Mouse (Mus musculus) lung, postnatal 0 days (tissue): Measurements from ENCODE around the gene Cfap65. TPM values are rescaled to one million over a fixed set of nuclear protein-coding genes. Genes with fewer than 3 reads are reported as not detected.

Experiments used
- ATAC-seq: fragments of 200-750 bp; cut with Nextera tagmentation; 2 replicates; pipeline ENCODE4 v1.8.0; 2017; ENCODE audit warnings: moderate library complexity
- DNase-seq: peaks from one replicate; pipeline ENCODE4 v3.0.0-alpha.2; 2016; ENCODE audit warnings: low spot score
- H3K27ac ChIP-seq: fragments of 300-500 bp; sonication (generic); 2 replicates; pipeline ENCODE4 v1.5.1; 2014; ENCODE audit warnings: antibody characterized with exemption, mild to moderate bottlenecking, low read length, mixed read lengths
- H3K27me3 ChIP-seq: fragments of 300-500 bp; sonication (generic); replicated peaks from 2 replicates; pipeline ENCODE4 v1.6.1; 2014; ENCODE audit warnings: low read length, mixed read lengths; ENCODE audit not compliant: insufficient read depth
- H3K36me3 ChIP-seq: fragments of 300-500 bp; sonication (generic); 2 replicates; pipeline ENCODE4 v1.6.1; 2014; ENCODE audit warnings: low read length, mixed read lengths; ENCODE audit not compliant: insufficient read depth
- H3K4me1 ChIP-seq: fragments of 300-500 bp; sonication (generic); 2 replicates; pipeline ENCODE4 v1.6.1; 2014; ENCODE audit warnings: antibody characterized with exemption, low read depth, low read length, mixed read lengths; ENCODE audit not compliant: insufficient read depth
- H3K4me2 ChIP-seq: fragments of 300-500 bp; sonication (generic); replicated peaks from 2 replicates; pipeline ENCODE4 v1.6.1; 2014; ENCODE audit warnings: low read depth, mild to moderate bottlenecking, low read length, moderate library complexity, mixed read lengths
- H3K4me3 ChIP-seq: fragments of 300-500 bp; sonication (generic); 2 replicates; pipeline ENCODE4 v1.5.1; 2014; ENCODE audit warnings: low read depth, low read length
- H3K9ac ChIP-seq: fragments of 300-500 bp; sonication (generic); replicated peaks from 2 replicates; pipeline ENCODE4 v1.6.1; 2014; ENCODE audit warnings: low read depth, mild to moderate bottlenecking
- H3K9me3 ChIP-seq: fragments of 300-500 bp; sonication (generic); 2 replicates; pipeline ENCODE4 v1.6.1; 2016; ENCODE audit warnings: low read length, mixed read lengths
- CTCF ChIP-seq: IDR thresholded peaks from 2 replicates; pipeline ENCODE4 v1.5.1; 2016; ENCODE audit warnings: antibody characterized with exemption, mild to moderate bottlenecking
- EP300 ChIP-seq: IDR thresholded peaks from 2 replicates; pipeline ENCODE4 v1.6.1; 2016; ENCODE audit warnings: antibody characterized with exemption, mild to moderate bottlenecking, control low read depth
- WGBS: fragments of 180-500 bp; shearing (Covaris S2); extraction: QIAGEN DNeasy Blood & Tissue Kit; methylation state at CpG from one replicate; pipeline ENCODE4 v1.1.7; 2014; 5-methylcytosine and 5-hydroxymethylcytosine counted together
- polyA plus RNA-seq: library from polyadenylated mRNA; unstranded; fragments of >200 nt; fragmentation: Nextera tagmentation; extraction: Ambion mirVana; gene quantifications from 2 replicates; pipeline ENCODE4 v1.2.1, GENCODE M21; 2015

Cfap65 gene
- polyA plus RNA-seq, 1 experiment from 2014 or later = 2.0 TPM

DNA sequence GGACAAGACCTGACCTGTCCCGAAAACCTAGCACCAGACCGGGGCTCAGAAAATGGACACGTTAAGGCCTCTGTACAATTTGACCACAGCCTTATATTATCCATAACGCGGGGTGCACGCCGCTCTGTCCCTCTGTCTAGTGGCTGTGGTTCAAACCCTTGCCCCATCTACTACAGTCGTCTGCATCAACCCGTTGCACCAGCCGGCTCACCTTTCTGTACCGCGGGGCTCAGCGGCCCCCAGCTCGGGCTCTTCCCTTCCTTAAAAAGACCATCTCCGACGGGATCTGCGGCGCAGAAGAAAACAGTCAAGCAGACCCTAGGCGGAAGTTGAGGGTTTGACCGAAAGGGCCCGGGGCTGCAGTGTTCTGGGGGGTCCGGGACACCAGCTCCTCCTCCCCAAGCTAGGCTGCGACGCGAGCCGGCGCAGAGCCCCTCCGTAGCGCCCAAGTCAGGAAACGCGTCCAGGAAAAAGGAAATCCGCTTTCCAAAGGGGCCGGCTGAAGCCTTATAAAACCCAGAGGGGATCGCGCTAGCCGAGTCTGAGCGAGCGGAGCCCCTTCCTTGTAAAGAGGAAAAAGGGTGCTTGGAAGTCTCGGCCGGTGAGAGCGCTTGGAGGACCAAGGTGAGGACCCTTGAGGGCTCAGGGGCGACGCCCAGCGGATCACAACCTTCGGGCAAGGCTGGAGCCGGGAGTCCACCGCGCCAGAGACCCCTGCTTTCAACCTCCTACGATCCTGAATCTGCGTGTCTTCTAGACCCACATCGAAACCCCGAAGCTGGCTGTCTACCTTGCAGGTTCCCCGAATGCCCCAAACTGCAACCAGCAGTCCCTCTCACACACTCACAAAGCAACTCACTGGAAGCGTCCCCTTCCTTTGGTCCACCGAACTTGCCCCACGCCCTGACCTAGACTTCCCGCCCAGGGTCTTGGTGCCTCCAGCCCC, 50.9 kb downstream of the Cfap65 start:
- TF ChIP-seq CTCF = no peak
- TF ChIP-seq EP300 = no peak
- Histone ChIP-seq H3K27me3 (peaks cover 64% of the 10 kb centered on the region), H3K9ac (no peak overlapping the region), H3K9me3 (no peaks in the 10 kb centered on the region), H3K36me3 (no peaks in the 10 kb centered on the region), H3K4me3 (peak overlapping the region; percentile 27), H3K4me2 (peak overlapping the region; percentile 37), H3K27ac (no peak overlapping the region), H3K4me1 (no peaks in the 10 kb centered on the region)
- 1% methylated on average over 53 of the region's 57 CpGs for WGBS
- DNase-seq (no peak), ATAC-seq (no peak)

DNA sequence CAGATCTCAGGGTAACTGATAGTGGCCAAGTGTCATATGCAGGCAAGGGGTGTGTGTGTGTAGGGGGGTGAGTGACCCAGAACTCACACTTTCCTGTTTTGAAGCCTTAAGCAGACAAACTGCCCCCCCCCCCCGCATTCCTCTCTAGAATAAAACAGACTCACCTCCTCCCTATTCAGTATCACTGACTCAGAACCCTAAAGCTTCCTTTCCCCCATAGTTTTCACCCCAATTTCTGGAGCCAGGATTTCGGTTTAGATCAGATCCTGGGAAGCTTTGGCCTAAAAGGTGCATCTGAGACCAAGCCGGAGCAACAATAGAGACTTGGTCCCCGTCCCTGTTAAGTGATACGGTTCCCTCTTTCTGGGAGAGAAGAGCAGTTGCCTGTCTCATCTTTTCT, 52.0 kb downstream of the Cfap65 start:
- 16% methylated on average over 5 of the region's 5 CpGs for WGBS
- TF ChIP-seq CTCF (no peak), EP300 (no peak)
- peaks cover 64% of the 10 kb centered on the region for H3K27me3 ChIP-seq
- no peak for DNase-seq
- no peaks in the 10 kb centered on the region for H3K4me1 ChIP-seq
- no peak overlapping the region for H3K27ac ChIP-seq
- H3K36me3 ChIP-seq = no peaks in the 10 kb centered on the region
- H3K4me2 ChIP-seq = no peak overlapping the region
- no peak overlapping the region for H3K9ac ChIP-seq
- H3K9me3 ChIP-seq = no peaks in the 10 kb centered on the region
- ATAC-seq = no peak
- no peak overlapping the region for H3K4me3 ChIP-seq

DNA sequence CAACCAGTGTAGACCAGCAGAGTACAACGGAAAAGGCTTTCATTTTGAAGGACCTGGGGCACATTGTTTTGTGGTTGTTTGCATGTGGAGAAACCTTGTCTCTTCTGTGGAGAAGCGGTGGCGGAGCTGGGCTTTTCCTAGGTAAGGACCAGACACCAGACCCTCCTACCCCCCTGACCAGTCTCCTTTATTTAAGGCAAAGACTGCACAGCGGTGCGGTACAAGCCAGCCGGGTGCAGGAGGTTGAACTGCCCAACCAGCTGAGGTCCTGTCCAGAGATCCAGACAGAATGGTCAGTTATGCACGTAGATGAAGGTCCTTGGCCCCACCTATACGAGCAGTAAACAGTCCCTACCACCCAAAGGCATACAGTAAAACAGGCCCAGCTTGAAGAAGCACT, 52.6 kb downstream of the Cfap65 start:
- peaks cover 64% of the 10 kb centered on the region for H3K27me3 ChIP-seq
- no peak for DNase-seq

DNA sequence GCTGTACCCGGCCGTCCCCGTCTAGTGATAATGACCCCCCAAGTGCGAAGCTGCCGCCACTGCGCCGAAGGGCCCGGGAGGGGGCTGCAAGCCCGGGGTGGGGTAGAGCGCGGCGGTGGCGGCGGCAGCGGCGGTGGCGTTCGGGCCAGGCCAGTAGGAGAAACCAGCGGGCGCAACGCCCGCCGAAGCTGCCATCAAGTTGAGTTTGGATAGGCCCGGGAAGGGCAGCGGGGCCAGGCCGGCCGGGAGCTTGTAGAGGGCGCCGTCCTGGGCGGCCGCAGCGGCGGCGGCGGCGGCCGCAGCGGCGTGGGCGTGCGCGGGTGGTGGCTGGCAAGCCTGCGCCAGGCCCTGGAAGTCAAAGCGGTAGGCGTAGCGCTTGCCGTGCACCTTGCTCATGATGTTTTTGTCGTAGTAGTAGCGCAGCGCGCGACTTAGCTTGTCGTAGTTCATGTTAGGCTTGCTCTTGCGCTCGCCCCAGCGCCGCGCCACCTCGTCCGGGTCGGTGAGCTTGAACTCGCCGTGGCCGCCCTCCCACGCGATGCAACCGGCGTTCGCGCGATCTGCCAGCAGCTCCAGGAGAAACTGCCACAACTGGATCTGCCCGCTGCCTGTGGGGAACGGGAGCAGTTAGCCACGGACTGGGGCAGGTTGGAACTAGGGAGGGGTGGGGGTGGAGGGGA, 53.2 kb downstream of the Cfap65 start:
- Histone ChIP-seq H3K4me2 (peak overlapping the region; percentile 48), H3K36me3 (no peaks in the 10 kb centered on the region), H3K9ac (no peak overlapping the region), H3K27ac (no peak overlapping the region), H3K27me3 (peaks cover 64% of the 10 kb centered on the region), H3K4me1 (no peaks in the 10 kb centered on the region), H3K9me3 (no peaks in the 10 kb centered on the region), H3K4me3 (peak overlapping the region; percentile 28)
- TF ChIP-seq EP300 = no peak
- TF ChIP-seq CTCF = no peak
- 2% methylated on average over 52 of the region's 74 CpGs for WGBS
- ATAC-seq (no peak; the same call in 1 of the 2 replicates), DNase-seq (no peak)

More for the DNA sequence above, 52.6 kb downstream of the Cfap65 start:
- TF ChIP-seq EP300 (no peak), CTCF (no peak)
- 3% methylated on average over 8 of the region's 8 CpGs for WGBS
- no peaks in the 10 kb centered on the region for H3K36me3 ChIP-seq
- H3K9ac ChIP-seq = no peak overlapping the region
- H3K9me3 ChIP-seq = no peaks in the 10 kb centered on the region
- ATAC-seq = no peak
- H3K4me2 ChIP-seq = peak overlapping the region; percentile 48
- no peak overlapping the region for H3K27ac ChIP-seq
- peak overlapping the region; percentile 28; the same call in 1 of the 2 replicates for H3K4me3 ChIP-seq
- H3K4me1 ChIP-seq = no peaks in the 10 kb centered on the region

DNA sequence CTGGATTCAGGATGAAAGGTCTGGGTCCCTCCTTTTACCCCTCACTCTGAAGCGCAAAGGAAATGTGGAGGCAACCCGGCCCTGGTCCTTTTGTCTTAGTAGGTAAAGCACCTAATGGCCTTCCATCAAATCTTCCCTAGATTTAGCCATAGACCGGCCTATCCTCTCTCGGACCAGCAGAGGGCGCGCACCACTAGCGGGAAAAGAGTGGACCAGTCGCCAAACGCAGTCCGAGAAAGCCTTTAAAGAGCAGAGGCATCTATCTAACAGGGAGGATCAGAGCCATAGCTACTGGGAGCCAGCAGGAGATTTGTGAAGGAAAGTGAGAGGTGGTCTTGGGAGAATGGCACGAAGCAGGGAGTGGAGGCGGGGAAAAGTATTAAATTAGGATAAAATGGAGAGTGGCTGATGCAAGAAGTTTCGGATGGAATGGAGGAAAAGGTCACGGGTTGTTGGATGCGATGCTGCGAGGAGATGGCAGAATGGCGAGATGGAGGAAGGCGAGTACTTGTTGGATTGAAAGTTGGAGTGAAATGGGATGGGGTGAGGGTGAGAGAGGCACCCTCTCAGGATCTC, 54.5 kb downstream of the Cfap65 start:
- DNase-seq (peak; percentile 58), ATAC-seq (no peak)
- no peak overlapping the region for H3K4me3 ChIP-seq

DNA sequence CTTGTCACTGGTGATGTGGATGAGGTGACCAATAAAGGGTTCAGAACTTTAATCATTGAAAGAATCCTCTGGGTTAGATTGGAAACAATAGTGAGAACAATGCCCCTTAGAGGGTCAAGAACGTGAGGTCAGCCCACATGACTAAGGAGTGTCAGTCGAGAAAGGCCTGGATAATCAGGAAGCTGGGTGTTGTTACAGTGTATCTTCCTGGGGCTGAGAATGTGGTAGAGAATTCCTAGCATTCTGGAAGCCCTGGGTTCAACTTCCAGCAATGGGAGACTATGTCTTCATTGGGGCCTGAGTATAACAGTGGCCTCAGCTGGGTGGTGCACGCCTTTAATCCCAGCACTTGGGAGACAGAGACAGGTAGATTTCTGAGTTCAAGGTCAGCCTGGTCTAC, 58.2 kb downstream of the Cfap65 start:
- H3K9me3 ChIP-seq = no peaks in the 10 kb centered on the region
- peaks cover 19% of the 10 kb centered on the region for H3K27me3 ChIP-seq
- ATAC-seq (no peak), DNase-seq (no peak)
- no peak overlapping the region for H3K4me2 ChIP-seq
- no peak overlapping the region for H3K4me3 ChIP-seq
- H3K9ac ChIP-seq = no peak overlapping the region
- WGBS = 44% methylated on average over 3 of the region's 3 CpGs
- no peaks in the 10 kb centered on the region for H3K36me3 ChIP-seq
- no peak for TF ChIP-seq CTCF
- TF ChIP-seq EP300 = no peak
- no peak overlapping the region for H3K27ac ChIP-seq
- H3K4me1 ChIP-seq = no peaks in the 10 kb centered on the region

More for the DNA sequence above, 54.5 kb downstream of the Cfap65 start:
- H3K4me2 ChIP-seq = no peak overlapping the region
- no peaks in the 10 kb centered on the region for H3K36me3 ChIP-seq
- H3K9me3 ChIP-seq = no peaks in the 10 kb centered on the region
- H3K9ac ChIP-seq = no peak overlapping the region
- no peak overlapping the region for H3K27ac ChIP-seq
- TF ChIP-seq EP300 = no peak
- peak; percentile 86 for TF ChIP-seq CTCF
- H3K27me3 ChIP-seq = peaks cover 56% of the 10 kb centered on the region
- no peaks in the 10 kb centered on the region for H3K4me1 ChIP-seq
- 5% methylated on average over 18 of the region's 18 CpGs for WGBS
